Mouse (Mus musculus): ENCODE data around the gene Dlg2.

DNA sequence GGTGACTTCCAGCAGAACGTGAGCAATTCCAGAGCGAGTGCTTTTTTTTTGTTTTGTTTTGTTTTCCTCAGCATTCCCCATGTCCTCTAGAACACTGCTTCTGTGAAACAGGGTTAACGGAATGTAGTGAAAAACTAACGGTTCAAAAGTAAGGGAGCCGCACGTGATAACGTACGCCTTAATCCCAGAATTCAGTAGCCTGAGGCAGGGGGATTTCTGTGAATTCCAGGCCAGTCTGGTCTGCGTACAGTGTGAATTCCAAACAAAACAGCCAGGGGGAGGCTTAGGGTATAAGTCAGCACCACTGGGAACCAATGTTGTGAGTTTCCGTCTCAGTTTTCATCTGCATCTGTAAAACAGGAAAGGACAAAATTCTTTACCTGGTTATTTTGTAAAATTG is 19.0 kb upstream of the Dlg2 start:
- no peak for TF ChIP-seq CTCF (conservative IDR thresholded peaks at IDR 0.05; ENCODE audit: low read length)
- TF ChIP-seq POU5F1 (IDR thresholded peaks at IDR 0.05; ENCODE audit: borderline replicate concordance, low read length), result no peak
